Mouse (Mus musculus) heart, adult 2 months (tissue): ENCODE measurements around the gene Gimap3. TPM values are rescaled to one million over a fixed set of nuclear protein-coding genes. Genes with fewer than 3 reads are reported as not detected.

Source experiments
- DNase-seq, 2 experiments: peaks; one replicate each; pipeline ENCODE4 v3.0.0; 2021
- H3K27ac ChIP-seq: fragments of 200-600 bp; 2 replicates; pipeline ENCODE4 v1.8.1; 2022
- H3K27me3 ChIP-seq: fragments of 200-500 bp; 2 replicates; pipeline ENCODE4 v1.6.1; 2012; ENCODE audit warnings: mild to moderate bottlenecking, low read length, inconsistent platforms, mixed read lengths; ENCODE audit not compliant: control insufficient read depth, insufficient read depth
- H3K36me3 ChIP-seq: fragments of 200-500 bp; 2 replicates; pipeline ENCODE4 v1.6.1; 2012; ENCODE audit warnings: low read length, inconsistent platforms; ENCODE audit not compliant: control insufficient read depth, insufficient read depth
- H3K4me1 ChIP-seq: fragments of 200-500 bp; 2 replicates; pipeline ENCODE4 v1.6.1; 2011; ENCODE audit warnings: low read length; ENCODE audit not compliant: control insufficient read depth, insufficient read depth
- H3K4me3 ChIP-seq: fragments of 200-600 bp; 2 replicates; pipeline ENCODE4 v1.8.1; 2022
- H3K79me2 ChIP-seq: fragments of 200-500 bp; replicated peaks from 2 replicates; pipeline ENCODE4 v1.6.1; 2012; ENCODE audit warnings: mild to moderate bottlenecking, inconsistent platforms, low read length, moderate library complexity, mixed read lengths; ENCODE audit not compliant: control insufficient read depth, insufficient read depth
- H3K9ac ChIP-seq: fragments of 200-500 bp; 2 replicates; pipeline ENCODE4 v1.6.1; 2012; ENCODE audit warnings: low read depth, mild to moderate bottlenecking, control low read depth, inconsistent platforms, low read length, mixed read lengths
- CTCF ChIP-seq: fragments of 200-600 bp; IDR thresholded peaks from 2 replicates; pipeline ENCODE4 v1.8.1; 2022; ENCODE audit warnings: antibody characterized with exemption, mild to moderate bottlenecking, moderate library complexity
- EP300 ChIP-seq: fragments of 200-500 bp; IDR thresholded peaks from 2 replicates; pipeline ENCODE4 v1.6.1; 2011; ENCODE audit warnings: low read depth, low read length, control low read depth; ENCODE audit not compliant: insufficient read depth
- POLR2A ChIP-seq: fragments of 200-500 bp; IDR thresholded peaks from 2 replicates; pipeline ENCODE4 v1.6.1; 2011; ENCODE audit warnings: mild to moderate bottlenecking, low read depth, low read length, control low read depth; ENCODE audit not compliant: insufficient read depth
- WGBS: fragments of 180-500 bp; shearing (Covaris S2); methylation state at CpG from one replicate; pipeline ENCODE4 v1.1.7; 2018; 5-methylcytosine and 5-hydroxymethylcytosine counted together
- intact Hi-C: fragments of 180-260 bp; cut with DNase I; formaldehyde crosslinking; loops from one replicate; pipeline ENCODE4 v1.15.1; 2025
- polyA plus RNA-seq: library from polyadenylated mRNA; depleted of rRNA; stranded (reverse); fragments of >200 nt; gene quantifications from 2 replicates; pipeline ENCODE4 v1.2.3, GENCODE M21; 2012; rRNA removed
- total RNA-seq, 2 experiments: library from RNA; stranded (reverse); gene quantifications; 2 replicates each; pipeline ENCODE4 v1.2.3; 2021

Gimap3 gene
- total and polyA plus RNA-seq, 3 experiments = 1.0 to 4.8 (median 1.5) TPM

DNA sequence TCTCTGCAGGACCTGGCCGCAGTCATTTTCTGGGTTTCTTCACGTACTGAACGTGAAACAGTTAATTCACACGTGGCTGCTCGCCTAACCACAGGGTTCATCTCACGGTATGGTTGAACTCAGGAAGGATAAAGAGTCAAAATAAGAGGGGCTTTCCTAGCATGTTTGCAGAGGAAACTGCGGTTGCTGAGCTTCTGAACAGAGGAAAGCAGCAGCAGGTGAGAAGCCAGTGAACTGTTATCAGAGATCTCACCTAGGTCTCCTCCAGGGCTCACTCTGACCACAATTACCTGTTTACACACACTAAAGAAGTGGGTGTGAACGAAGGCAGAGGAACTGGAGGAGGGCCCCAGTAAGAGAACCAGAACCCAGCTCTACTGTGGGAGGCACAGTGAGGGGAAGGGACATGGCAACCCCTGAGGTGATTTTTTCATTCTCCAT lies 37.8 kb downstream of the Gimap3 start:
- DNase-seq = peak in 1 of 2 experiments; percentile 35
- H3K9ac ChIP-seq = no peak overlapping the region
- no peaks in the 10 kb centered on the region for H3K36me3 ChIP-seq
- H3K27ac ChIP-seq = no peak overlapping the region
- no peaks in the 10 kb centered on the region for H3K27me3 ChIP-seq
- no peak overlapping the region for H3K4me3 ChIP-seq
- no peaks in the 10 kb centered on the region for H3K4me1 ChIP-seq
- 50% methylated on average over 8 of the region's 8 CpGs for WGBS
- no peaks in the 10 kb centered on the region for H3K79me2 ChIP-seq
- intact Hi-C loops = no loop called here
- no peak for TF ChIP-seq CTCF
- TF ChIP-seq POLR2A = no peak
- no peak for TF ChIP-seq EP300

DNA sequence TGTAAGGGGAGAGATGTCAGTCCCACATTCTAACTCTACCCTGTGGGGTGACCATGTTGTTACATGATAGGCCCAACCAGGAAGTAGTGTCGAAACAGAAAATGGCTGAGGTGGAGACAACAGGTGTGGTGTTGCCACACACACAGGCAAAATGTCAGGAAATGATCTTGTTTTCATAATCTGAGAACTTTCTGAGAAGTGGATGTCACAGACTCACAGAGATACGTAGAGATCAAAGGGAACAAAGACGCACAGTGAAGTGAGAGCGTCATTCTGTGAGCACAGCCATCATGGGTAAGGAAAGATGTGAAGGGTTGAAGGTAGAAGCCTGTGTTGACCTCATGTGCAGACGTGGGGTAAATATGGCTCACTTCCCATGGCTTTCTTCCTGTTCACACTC lies 42.9 kb downstream of the Gimap3 start:
- 84% methylated on average over 5 of the region's 5 CpGs for WGBS
- TF ChIP-seq POLR2A = no peak
- TF ChIP-seq EP300 = no peak
- TF ChIP-seq CTCF = no peak

DNA sequence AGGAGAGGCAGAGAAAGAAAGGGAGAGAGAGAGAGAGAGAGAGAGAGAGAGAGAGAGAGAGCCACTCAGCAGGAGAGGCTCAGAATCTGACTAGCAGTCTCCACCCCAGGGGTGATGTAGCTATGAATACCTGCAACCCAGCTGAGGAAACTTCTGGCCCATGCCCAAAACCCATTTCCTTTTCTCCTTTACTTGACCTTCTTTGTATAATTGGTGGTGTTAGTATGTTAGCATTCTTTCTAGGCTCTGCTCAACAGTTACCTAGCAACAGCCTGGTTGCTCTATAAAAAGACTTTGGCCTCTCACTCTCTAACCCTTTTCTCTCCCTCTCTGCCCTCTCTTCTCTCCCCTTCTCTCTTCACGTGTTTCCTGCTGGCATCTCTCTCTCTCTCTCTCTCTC lies 45.2 kb downstream of the Gimap3 start:
- no peak overlapping the region for H3K4me3 ChIP-seq
- peak; percentile 52 to 79 for DNase-seq
- H3K4me1 ChIP-seq = no peaks in the 10 kb centered on the region; the same call in 1 of the 2 replicates
- H3K27ac ChIP-seq = peak overlapping the region; percentile 67
- H3K36me3 ChIP-seq = no peaks in the 10 kb centered on the region
- no peaks in the 10 kb centered on the region for H3K27me3 ChIP-seq
- 7% methylated on average over 1 of the region's 1 CpGs for WGBS
- TF ChIP-seq EP300 = no peak
- TF ChIP-seq POLR2A = no peak
- TF ChIP-seq CTCF = no peak
- H3K9ac ChIP-seq = no peak overlapping the region
- intact Hi-C loops = no loop called here
- H3K79me2 ChIP-seq = no peaks in the 10 kb centered on the region

More for the DNA sequence above, 42.9 kb downstream of the Gimap3 start:
- Histone ChIP-seq H3K9ac (no peak overlapping the region), H3K27me3 (no peaks in the 10 kb centered on the region), H3K4me3 (no peak overlapping the region), H3K79me2 (no peaks in the 10 kb centered on the region), H3K36me3 (no peaks in the 10 kb centered on the region), H3K27ac (no peak overlapping the region), H3K4me1 (no peaks in the 10 kb centered on the region; the same call in 1 of the 2 replicates)
- DNase-seq = no peak
- intact Hi-C loops = no loop called here

DNA sequence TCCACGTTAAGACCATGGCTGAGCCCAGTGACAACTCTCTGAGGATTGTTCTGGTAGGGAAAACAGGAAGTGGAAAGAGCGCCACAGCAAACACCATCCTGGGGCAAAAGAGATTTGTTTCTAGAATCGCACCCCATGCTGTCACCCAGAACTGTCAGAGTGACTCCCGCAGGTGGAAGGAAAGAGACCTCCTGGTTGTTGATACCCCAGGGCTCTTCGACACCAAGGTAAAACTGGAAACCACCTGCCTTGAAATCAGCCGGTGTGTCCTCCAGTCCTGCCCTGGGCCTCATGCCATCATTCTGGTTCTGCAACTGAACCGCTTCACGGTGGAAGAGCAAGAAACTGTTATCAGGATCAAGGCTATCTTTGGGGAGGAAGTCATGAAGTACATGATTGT lies 47.2 kb downstream of the Gimap3 start:
- TF ChIP-seq EP300 = no peak
- no peak for TF ChIP-seq POLR2A
- TF ChIP-seq CTCF = no peak
- DNase-seq = no peak
- no peak overlapping the region for H3K27ac ChIP-seq
- 61% methylated on average over 8 of the region's 8 CpGs for WGBS
- no peaks in the 10 kb centered on the region for H3K79me2 ChIP-seq
- no peak overlapping the region for H3K4me3 ChIP-seq
- intact Hi-C loops = no loop called here
- no peak overlapping the region for H3K9ac ChIP-seq
- no peaks in the 10 kb centered on the region for H3K27me3 ChIP-seq
- H3K36me3 ChIP-seq = no peaks in the 10 kb centered on the region
- H3K4me1 ChIP-seq = no peaks in the 10 kb centered on the region; the same call in 1 of the 2 replicates

- Histone ChIP-seq H3K79me2 (no peaks in the 10 kb centered on the region), H3K4me1 (no peaks in the 10 kb centered on the region), H3K9ac (no peak overlapping the region), H3K27ac (no peak overlapping the region), H3K27me3 (no peaks in the 10 kb centered on the region), H3K36me3 (no peaks in the 10 kb centered on the region), H3K4me3 (no peak overlapping the region)
- DNase-seq = no peak
- TF ChIP-seq POLR2A (no peak), CTCF (no peak), EP300 (no peak)
- WGBS = 53% methylated on average over 4 of the region's 4 CpGs
- intact Hi-C loops = no loop called here
Observed at GRCm38 (mm10) chr6:48720326-48720725, 50.3 kb downstream of the Gimap3 start.

DNA sequence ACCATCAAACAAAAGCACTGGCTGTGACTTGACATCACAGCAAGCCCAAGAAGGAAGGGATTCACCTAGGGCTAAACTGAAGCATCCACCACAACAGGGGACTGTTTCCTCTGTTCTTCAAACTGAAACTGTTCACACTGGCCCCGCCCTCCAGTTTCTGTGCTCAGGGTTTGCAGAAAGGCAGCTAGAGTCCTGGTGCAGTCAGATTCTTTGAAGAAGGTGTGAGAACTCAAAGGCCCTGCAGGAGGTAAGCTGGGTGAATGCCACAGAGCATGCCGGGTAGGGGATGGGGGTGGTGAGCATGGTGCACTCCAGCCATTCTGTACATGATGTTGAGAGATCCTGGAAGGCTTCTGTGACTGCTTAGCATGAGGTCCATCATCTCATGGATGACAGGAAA lies 52.2 kb downstream of the Gimap3 start, which contains the start of the genes Gm28053 and Gimap7:
Gene Gm28053, plus strand, starts transcription at position 153 of the 400 bp plus-strand sequence.
Gene Gimap7, plus strand, starts transcription at position 167 of the 400 bp plus-strand sequence.
- no peaks in the 10 kb centered on the region for H3K27me3 ChIP-seq
- TF ChIP-seq CTCF (no peak), EP300 (no peak), POLR2A (no peak)
- no peaks in the 10 kb centered on the region for H3K79me2 ChIP-seq
- no peak within 1 kb of the TSS for H3K4me3 ChIP-seq
- H3K4me1 ChIP-seq = no peaks in the 10 kb centered on the region
- H3K36me3 ChIP-seq = no peaks in the 10 kb centered on the region
- H3K27ac ChIP-seq = no peak within 1 kb of the TSS
- WGBS = 64% methylated on average over 2 of the region's 2 CpGs
- no peak for DNase-seq
- no peak within 1 kb of the TSS for H3K9ac ChIP-seq
- intact Hi-C loops = no loop called here

Other genes starting within 250 kb of the Gimap3 start
- 10 to 100 TPM; 17.8 to 18.1 TPM for gene Atp6v0e2, start 233.2 kb downstream of the Gimap3 start, total RNA-seq
- 18.5 and 24.3 TPM in 2 replicates for gene Atp6v0e2, start 233.2 kb downstream of the Gimap3 start, polyA plus RNA-seq
- gene Lrrc61, start 216.1 kb downstream of the Gimap3 start, total RNA-seq = 10 to 100 TPM; 14.9 to 16.6 TPM
- gene Lrrc61, start 216.1 kb downstream of the Gimap3 start, polyA plus RNA-seq = 13.9 and 19.8 TPM in 2 replicates
- 10 to 100 TPM; 70.9 to 82.4 TPM for gene Rarres2, start 198.1 kb downstream of the Gimap3 start, total RNA-seq
- gene Rarres2, start 198.1 kb downstream of the Gimap3 start, polyA plus RNA-seq = 93.7 and 99.3 TPM in 2 replicates
- not detected for gene Gm45021, start 181.2 kb downstream of the Gimap3 start, total RNA-seq
- not detected in 2 replicates for gene Gm45021, start 181.2 kb downstream of the Gimap3 start, polyA plus RNA-seq
- gene Repin1, start 177.0 kb downstream of the Gimap3 start, total RNA-seq = 10 to 100 TPM; 30.0 to 33.2 TPM
- 27.7 and 33.1 TPM in 2 replicates for gene Repin1, start 177.0 kb downstream of the Gimap3 start, polyA plus RNA-seq
- gene Gm44965, start 176.9 kb downstream of the Gimap3 start, total RNA-seq = not detected
- not detected in 2 replicates for gene Gm44965, start 176.9 kb downstream of the Gimap3 start, polyA plus RNA-seq
- 10 to 100 TPM; 11.8 to 12.9 TPM for gene Zfp775, start 168.8 kb downstream of the Gimap3 start, total RNA-seq
- 6.2 and 7.0 TPM in 2 replicates for gene Zfp775, start 168.8 kb downstream of the Gimap3 start, polyA plus RNA-seq
- under 1 TPM; 0.16 to 0.29 TPM for gene AI854703, start 144.1 kb downstream of the Gimap3 start, total RNA-seq
- 0.68 and 1.1 TPM in 2 replicates for gene AI854703, start 144.1 kb downstream of the Gimap3 start, polyA plus RNA-seq
- 1 to 10 TPM; 7.1 to 7.6 TPM for gene Gimap8, start 123.6 kb downstream of the Gimap3 start, total RNA-seq
- 4.1 and 7.3 TPM in 2 replicates for gene Gimap8, start 123.6 kb downstream of the Gimap3 start, polyA plus RNA-seq
- 1 to 10 TPM; 3.1 to 3.4 TPM for gene Gimap9, start 94.7 kb downstream of the Gimap3 start, total RNA-seq
- gene Gimap9, start 94.7 kb downstream of the Gimap3 start, polyA plus RNA-seq = 1.8 and 3.7 TPM in 2 replicates
- gene Gimap4, start 86.3 kb downstream of the Gimap3 start, total RNA-seq = 10 to 100 TPM; 22.4 to 25.3 TPM
- gene Gimap4, start 86.3 kb downstream of the Gimap3 start, polyA plus RNA-seq = 28.1 and 42.1 TPM in 2 replicates
- 10 to 100 TPM; 34.3 to 38.1 TPM for gene Gimap6, start 62.6 kb downstream of the Gimap3 start, total RNA-seq
- 19.2 and 28.6 TPM in 2 replicates for gene Gimap6, start 62.6 kb downstream of the Gimap3 start, polyA plus RNA-seq
- gene Gm28053, start 52.2 kb downstream of the Gimap3 start, total RNA-seq = 1 to 10 TPM; 3.4 to 5.6 TPM
- gene Gm28053, start 52.2 kb downstream of the Gimap3 start, polyA plus RNA-seq = not detected in 2 replicates
- gene Gimap7, start 52.2 kb downstream of the Gimap3 start, total RNA-seq = under 1 TPM in 1 of 2 experiments, not detected in 1; 0.77 TPM
- gene Gimap7, start 52.2 kb downstream of the Gimap3 start, polyA plus RNA-seq = 0.29 and 0.70 TPM in 2 replicates
- gene Gimap1, start 31.8 kb downstream of the Gimap3 start, total RNA-seq = 1 to 10 TPM; 8.9 to 9.4 TPM
- 5.9 and 6.6 TPM in 2 replicates for gene Gimap1, start 31.8 kb downstream of the Gimap3 start, polyA plus RNA-seq
- 1 to 10 TPM; 4.6 to 5.1 TPM for gene Gimap5, start 24.7 kb downstream of the Gimap3 start, total RNA-seq
- gene Gimap5, start 24.7 kb downstream of the Gimap3 start, polyA plus RNA-seq = 6.2 and 6.6 TPM in 2 replicates
- gene Tmem176a, start 70.1 kb upstream of the Gimap3 start, total RNA-seq = 10 to 100 TPM; 17.0 to 22.0 TPM
- gene Tmem176a, start 70.1 kb upstream of the Gimap3 start, polyA plus RNA-seq = 19.3 and 28.1 TPM in 2 replicates
- gene Tmem176b, start 70.6 kb upstream of the Gimap3 start, total RNA-seq = 10 to 100 TPM; 41.6 to 53.0 TPM
- gene Tmem176b, start 70.6 kb upstream of the Gimap3 start, polyA plus RNA-seq = 104 and 108 TPM in 2 replicates
- gene Aoc1, start 102.0 kb upstream of the Gimap3 start, total RNA-seq = not detected
- 0.23 and 1.1 TPM in 2 replicates for gene Aoc1, start 102.0 kb upstream of the Gimap3 start, polyA plus RNA-seq
- not detected for gene 1600015I10Rik, start 159.0 kb upstream of the Gimap3 start, total RNA-seq
- gene 1600015I10Rik, start 159.0 kb upstream of the Gimap3 start, polyA plus RNA-seq = 0.08 and 0.12 TPM in 2 replicates
- not detected for gene Doxl2, start 204.1 kb upstream of the Gimap3 start, total RNA-seq
- not detected in 2 replicates for gene Doxl2, start 204.1 kb upstream of the Gimap3 start, polyA plus RNA-seq
- not detected for gene Svs1, start 216.0 kb upstream of the Gimap3 start, total RNA-seq
- not detected in 2 replicates for gene Svs1, start 216.0 kb upstream of the Gimap3 start, polyA plus RNA-seq